Mouse (Mus musculus) midbrain, embryonic 10.5 days (tissue): ENCODE measurements around the gene Ppp1r9b. TPM values are rescaled to one million over a fixed set of nuclear protein-coding genes. Genes with fewer than 3 reads are reported as not detected.

ENCODE experiments used
- DNase-seq: peaks from one replicate; pipeline ENCODE4 v3.0.0-alpha.2; 2017; ENCODE audit warnings: low spot score
- H3K27ac ChIP-seq: fragments of 300-500 bp; sonication (generic); replicated peaks from 2 replicates; pipeline ENCODE4 v1.5.1; 2016; ENCODE audit warnings: mild to moderate bottlenecking
- H3K27me3 ChIP-seq: fragments of 300-500 bp; sonication (generic); 2 replicates; pipeline ENCODE4 v1.6.1; 2016; ENCODE audit warnings: low read depth, mild to moderate bottlenecking; ENCODE audit not compliant: poor library complexity, severe bottlenecking
- H3K36me3 ChIP-seq: fragments of 300-500 bp; sonication (generic); 2 replicates; pipeline ENCODE4 v1.6.1; 2016; ENCODE audit warnings: mild to moderate bottlenecking, moderate library complexity
- H3K4me1 ChIP-seq: fragments of 300-500 bp; sonication (generic); 2 replicates; pipeline ENCODE4 v1.6.1; 2016
- H3K4me3 ChIP-seq: fragments of 300-500 bp; sonication (generic); 2 replicates; pipeline ENCODE4 v1.5.1; 2016; ENCODE audit warnings: mild to moderate bottlenecking, moderate library complexity
- H3K9me3 ChIP-seq: fragments of 300-500 bp; sonication (generic); replicated peaks from 2 replicates; pipeline ENCODE4 v1.6.1; 2016; ENCODE audit warnings: mild to moderate bottlenecking
- WGBS: fragments of 180-500 bp; shearing (Covaris S2); methylation state at CpG from one replicate; pipeline ENCODE4 v1.1.7; 2016; 5-methylcytosine and 5-hydroxymethylcytosine counted together
- polyA plus RNA-seq: library from polyadenylated mRNA; unstranded; fragments of >200 nt; fragmentation: Nextera tagmentation; extraction: Ambion mirVana; gene quantifications from 2 replicates; pipeline ENCODE4 v1.2.1, GENCODE M21; 2016

The Ppp1r9b gene
- polyA plus RNA-seq, 1 experiment from 2014 or later, result 8.6 TPM

GRCm38 (mm10) chr11:95012487-95012886 lies 21.7 kb downstream of the Ppp1r9b start:
- Histone ChIP-seq H3K9me3 (no peaks in the 10 kb centered on the region), H3K4me3 (peak overlapping the region; percentile 93), H3K27me3 (no peaks in the 10 kb centered on the region), H3K27ac (peak overlapping the region; percentile 97), H3K36me3 (peaks cover 48% of the 10 kb centered on the region), H3K4me1 (peaks cover 60% of the 10 kb centered on the region)
- DNase-seq, result no peak
- 44% methylated on average over 3 of the region's 3 CpGs for WGBS

- DNase-seq, result no peak
- H3K27ac ChIP-seq, result peak overlapping the region; percentile 33
- 83% methylated on average over 3 of the region's 3 CpGs for WGBS
- no peak overlapping the region for H3K4me3 ChIP-seq
- H3K9me3 ChIP-seq, result no peaks in the 10 kb centered on the region
- H3K4me1 ChIP-seq, result peaks cover 36% of the 10 kb centered on the region
- peaks cover 78% of the 10 kb centered on the region for H3K36me3 ChIP-seq
- peaks cover 25% of the 10 kb centered on the region for H3K27me3 ChIP-seq
These were observed 24.6 kb downstream of the Ppp1r9b start for GRCm38 (mm10) chr11:95015484-95015883.

- Histone ChIP-seq H3K27me3 (peaks cover 25% of the 10 kb centered on the region), H3K4me1 (peaks cover 9% of the 10 kb centered on the region; the same call in 1 of the 2 replicates), H3K36me3 (peaks cover 88% of the 10 kb centered on the region), H3K27ac (no peak overlapping the region), H3K9me3 (no peaks in the 10 kb centered on the region), H3K4me3 (no peak overlapping the region)
- DNase-seq, result no peak
- 81% methylated on average over 10 of the region's 10 CpGs for WGBS
These were observed 31.6 kb downstream of the Ppp1r9b start for GRCm38 (mm10) chr11:95022237-95022992.

GRCm38 (mm10) chr11:95023481-95023880 lies 32.6 kb downstream of the Ppp1r9b start:
- Histone ChIP-seq H3K36me3 (peaks cover 77% of the 10 kb centered on the region), H3K27ac (no peak overlapping the region)
- 95% methylated on average over 9 of the region's 9 CpGs for WGBS

GRCm38 (mm10) chr11:95024439-95025184 lies 33.8 kb downstream of the Ppp1r9b start:
- H3K9me3 ChIP-seq, result no peaks in the 10 kb centered on the region
- H3K4me3 ChIP-seq, result no peak overlapping the region
- H3K36me3 ChIP-seq, result peaks cover 66% of the 10 kb centered on the region
- no peak for DNase-seq
- H3K27ac ChIP-seq, result no peak overlapping the region; the same call in 1 of the 2 replicates
- H3K27me3 ChIP-seq, result peaks cover 6% of the 10 kb centered on the region; the same call in 1 of the 2 replicates
- 75% methylated on average over 29 of the region's 29 CpGs for WGBS
- H3K4me1 ChIP-seq, result peaks cover 18% of the 10 kb centered on the region

More at GRCm38 (mm10) chr11:95023481-95023880, 32.6 kb downstream of the Ppp1r9b start:
- Histone ChIP-seq H3K4me3 (no peak overlapping the region), H3K4me1 (peaks cover 18% of the 10 kb centered on the region), H3K9me3 (no peaks in the 10 kb centered on the region), H3K27me3 (peaks cover 18% of the 10 kb centered on the region)
- DNase-seq, result no peak

- Histone ChIP-seq H3K4me1 (peaks cover 18% of the 10 kb centered on the region), H3K36me3 (peaks cover 58% of the 10 kb centered on the region), H3K27me3 (no peaks in the 10 kb centered on the region), H3K4me3 (no peak overlapping the region), H3K27ac (0 out of 2 replicates have a peak overlapping the region, but pooled peaks have one; percentile 33), H3K9me3 (no peaks in the 10 kb centered on the region)
- WGBS, result 89% methylated on average over 11 of the region's 11 CpGs
- DNase-seq, result no peak
These were observed 34.6 kb downstream of the Ppp1r9b start for GRCm38 (mm10) chr11:95025227-95026012.

- Histone ChIP-seq H3K9me3 (no peaks in the 10 kb centered on the region), H3K27ac (no peak overlapping the region), H3K4me1 (peaks cover 18% of the 10 kb centered on the region), H3K4me3 (no peak overlapping the region), H3K27me3 (no peaks in the 10 kb centered on the region), H3K36me3 (peaks cover 51% of the 10 kb centered on the region)
- 79% methylated on average over 6 of the region's 6 CpGs for WGBS
- DNase-seq, result no peak
These were observed 35.3 kb downstream of the Ppp1r9b start for GRCm38 (mm10) chr11:95026090-95026542.

GRCm38 (mm10) chr11:95026849-95027248 lies 36.0 kb downstream of the Ppp1r9b start:
- H3K4me3 ChIP-seq, result no peak overlapping the region
- H3K4me1 ChIP-seq, result peaks cover 18% of the 10 kb centered on the region
- DNase-seq, result no peak
- peaks cover 44% of the 10 kb centered on the region for H3K36me3 ChIP-seq
- 86% methylated on average over 6 of the region's 6 CpGs for WGBS
- no peaks in the 10 kb centered on the region for H3K27me3 ChIP-seq
- H3K9me3 ChIP-seq, result no peaks in the 10 kb centered on the region
- no peak overlapping the region for H3K27ac ChIP-seq

- no peaks in the 10 kb centered on the region for H3K9me3 ChIP-seq
- H3K36me3 ChIP-seq, result peaks cover 32% of the 10 kb centered on the region
- H3K27me3 ChIP-seq, result 0 out of 2 replicates have a peak, but pooled peaks cover 4% of the 10 kb centered on the region
- H3K27ac ChIP-seq, result 0 out of 2 replicates have a peak overlapping the region, but pooled peaks have one; percentile 23
- 40% methylated on average over 13 of the region's 13 CpGs for WGBS
- H3K4me3 ChIP-seq, result no peak overlapping the region
- peaks cover 18% of the 10 kb centered on the region for H3K4me1 ChIP-seq
- no peak for DNase-seq
These were observed 37.1 kb downstream of the Ppp1r9b start for GRCm38 (mm10) chr11:95027850-95028470.

GRCm38 (mm10) chr11:95032945-95033344 lies 42.1 kb downstream of the Ppp1r9b start:
- no peak overlapping the region for H3K27ac ChIP-seq

GRCm38 (mm10) chr11:95033617-95034016 lies 42.8 kb downstream of the Ppp1r9b start:
- 78% methylated on average over 14 of the region's 14 CpGs for WGBS
- H3K27ac ChIP-seq, result no peak overlapping the region; the same call in 1 of the 2 replicates
- H3K4me3 ChIP-seq, result no peak overlapping the region
- H3K4me1 ChIP-seq, result peaks cover 3% of the 10 kb centered on the region; the same call in 1 of the 2 replicates
- H3K27me3 ChIP-seq, result peaks cover 9% of the 10 kb centered on the region; the same call in 1 of the 2 replicates
- H3K9me3 ChIP-seq, result no peaks in the 10 kb centered on the region
- no peak for DNase-seq
- no peaks in the 10 kb centered on the region for H3K36me3 ChIP-seq

More at GRCm38 (mm10) chr11:95032945-95033344, 42.1 kb downstream of the Ppp1r9b start:
- H3K9me3 ChIP-seq, result no peaks in the 10 kb centered on the region
- no peak overlapping the region for H3K4me3 ChIP-seq
- H3K36me3 ChIP-seq, result no peaks in the 10 kb centered on the region
- WGBS, result 43% methylated on average over 6 of the region's 6 CpGs
- peaks cover 9% of the 10 kb centered on the region; the same call in 1 of the 2 replicates for H3K27me3 ChIP-seq
- DNase-seq, result no peak
- peaks cover 5% of the 10 kb centered on the region for H3K4me1 ChIP-seq

GRCm38 (mm10) chr11:95034902-95035301 lies 44.1 kb downstream of the Ppp1r9b start:
- no peak for DNase-seq
- Histone ChIP-seq H3K27ac (0 out of 2 replicates have a peak overlapping the region, but pooled peaks have one; percentile 46), H3K9me3 (no peaks in the 10 kb centered on the region), H3K36me3 (no peaks in the 10 kb centered on the region), H3K4me1 (peaks cover 7% of the 10 kb centered on the region), H3K27me3 (peaks cover 19% of the 10 kb centered on the region), H3K4me3 (no peak overlapping the region)
- WGBS, result 74% methylated on average over 10 of the region's 10 CpGs
